Mouse (Mus musculus) testis, adult 2 months (tissue): ENCODE data around the gene Mepce. TPM values are rescaled to one million over a fixed set of nuclear protein-coding genes. Genes with fewer than 3 reads are reported as not detected.
"Not testable (repeated sequence)": the region's sequence is repeated elsewhere in the genome, so short reads cannot be mapped to it uniquely, and the experiment has no call there.

ENCODE experiments used
- H3K27ac ChIP-seq: fragments of 200-500 bp; 2 replicates; pipeline ENCODE4 v1.5.1; 2012; ENCODE audit warnings: low read depth, low read length; ENCODE audit not compliant: control insufficient read depth, insufficient read depth
- H3K27me3 ChIP-seq: fragments of 200-500 bp; 2 replicates; pipeline ENCODE4 v1.6.1; 2012; ENCODE audit warnings: mild to moderate bottlenecking, low read length, moderate library complexity; ENCODE audit not compliant: control insufficient read depth, insufficient read depth
- H3K36me3 ChIP-seq: fragments of 200-500 bp; 2 replicates; pipeline ENCODE4 v1.6.1; 2012; ENCODE audit warnings: mild to moderate bottlenecking, low read length; ENCODE audit not compliant: control insufficient read depth, insufficient read depth
- H3K4me1 ChIP-seq: fragments of 200-500 bp; 2 replicates; pipeline ENCODE4 v1.6.1; 2012; ENCODE audit warnings: low read length; ENCODE audit not compliant: control insufficient read depth, insufficient read depth
- H3K4me3 ChIP-seq: fragments of 200-500 bp; 2 replicates; pipeline ENCODE4 v1.5.1; 2012; ENCODE audit warnings: low read depth, mild to moderate bottlenecking, low read length, moderate library complexity, mixed read lengths; ENCODE audit not compliant: control insufficient read depth
- CTCF ChIP-seq: fragments of 200-500 bp; IDR thresholded peaks from 2 replicates; pipeline ENCODE4 v1.5.1; 2012; ENCODE audit warnings: low read depth, mild to moderate bottlenecking, inconsistent platforms, low read length, moderate library complexity; ENCODE audit not compliant: control insufficient read depth, insufficient read depth, insufficient replicate concordance
- POLR2A ChIP-seq: fragments of 200-500 bp; IDR thresholded peaks from 2 replicates; pipeline ENCODE4 v1.6.1; 2012; ENCODE audit warnings: low read depth, mild to moderate bottlenecking, inconsistent platforms, low read length, moderate library complexity; ENCODE audit not compliant: control insufficient read depth
- polyA plus RNA-seq: library from polyadenylated mRNA; depleted of rRNA; stranded (reverse); fragments of >200 nt; gene quantifications from 2 replicates; pipeline ENCODE4 v1.2.3, GENCODE M21; 2012; rRNA removed

Gene Mepce
- 103 and 114 TPM in 2 replicates for polyA plus RNA-seq

DNA sequence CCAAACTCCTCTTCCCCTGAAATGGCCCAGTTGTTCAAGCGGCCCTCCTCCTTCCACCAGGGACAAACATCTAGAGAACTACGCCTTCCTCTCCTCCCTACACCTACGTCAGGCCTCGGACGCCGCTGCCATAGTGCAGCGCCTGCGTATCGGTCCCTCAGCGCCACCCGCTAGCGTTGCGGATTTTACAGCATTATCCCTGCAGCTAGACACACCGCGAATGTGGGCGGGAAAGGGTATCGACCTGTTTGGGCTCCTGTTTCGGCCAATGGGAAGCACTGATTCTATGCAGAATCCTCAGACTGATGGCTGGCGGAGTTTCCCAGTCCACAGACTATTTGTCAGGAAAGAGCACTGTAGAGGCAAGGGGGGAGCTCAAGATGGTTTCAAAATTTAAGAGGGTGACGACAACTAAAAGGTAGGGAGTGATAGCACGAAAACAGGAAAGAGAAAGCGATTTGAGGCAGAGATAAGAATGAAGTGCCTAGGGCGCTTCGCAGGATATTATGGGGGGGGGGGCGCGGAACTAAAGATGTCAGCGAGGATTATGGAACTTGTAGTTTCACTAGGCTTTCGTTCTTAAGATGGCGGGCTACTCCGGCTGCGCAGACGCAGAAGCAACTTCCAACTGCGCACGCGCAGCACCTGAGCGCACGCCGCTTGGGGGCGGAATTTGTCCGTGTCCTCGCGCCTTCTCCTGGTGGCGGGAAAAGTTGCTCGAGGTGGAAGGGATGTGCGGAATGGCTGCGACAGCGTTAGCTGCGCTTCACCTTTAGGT lies at the start of gene Mepce, which contains the start of gene Zcwpw1:
Gene Mepce, minus strand, starts transcription at position 505 of the 778 bp plus-strand sequence.
Gene Zcwpw1, plus strand, starts transcription at position 648 of the 778 bp plus-strand sequence.
- peak within 1 kb of the TSS; percentile 99 for H3K4me3 ChIP-seq
- H3K27ac ChIP-seq = peak within 1 kb of the TSS; percentile 99
- TF ChIP-seq POLR2A (peak; percentile 84), CTCF (peak; percentile 61; the same call in 1 of the 2 replicates)
- H3K27me3 ChIP-seq = no peaks in the 10 kb centered on the region
- H3K36me3 ChIP-seq = no peaks in the 10 kb centered on the region; the same call in none of the 2 replicates
- peaks cover 12% of the 10 kb centered on the region for H3K4me1 ChIP-seq

GRCm38 (mm10) chr5:137837110-137837509 lies 49.7 kb upstream of the Mepce start:
- H3K27ac ChIP-seq, H3K4me3 ChIP-seq, H3K36me3 ChIP-seq, H3K4me1 ChIP-seq, H3K27me3 ChIP-seq: not testable (repeated sequence)

- no peak for TF ChIP-seq CTCF
- no peak for TF ChIP-seq POLR2A
- H3K4me1 ChIP-seq = no peaks in the 10 kb centered on the region
- no peaks in the 10 kb centered on the region for H3K36me3 ChIP-seq
- H3K27ac ChIP-seq = no peak overlapping the region
- no peak overlapping the region for H3K4me3 ChIP-seq
- H3K27me3 ChIP-seq = no peaks in the 10 kb centered on the region
Observed at GRCm38 (mm10) chr5:137836611-137837010, 49.2 kb upstream of the Mepce start.

DNA sequence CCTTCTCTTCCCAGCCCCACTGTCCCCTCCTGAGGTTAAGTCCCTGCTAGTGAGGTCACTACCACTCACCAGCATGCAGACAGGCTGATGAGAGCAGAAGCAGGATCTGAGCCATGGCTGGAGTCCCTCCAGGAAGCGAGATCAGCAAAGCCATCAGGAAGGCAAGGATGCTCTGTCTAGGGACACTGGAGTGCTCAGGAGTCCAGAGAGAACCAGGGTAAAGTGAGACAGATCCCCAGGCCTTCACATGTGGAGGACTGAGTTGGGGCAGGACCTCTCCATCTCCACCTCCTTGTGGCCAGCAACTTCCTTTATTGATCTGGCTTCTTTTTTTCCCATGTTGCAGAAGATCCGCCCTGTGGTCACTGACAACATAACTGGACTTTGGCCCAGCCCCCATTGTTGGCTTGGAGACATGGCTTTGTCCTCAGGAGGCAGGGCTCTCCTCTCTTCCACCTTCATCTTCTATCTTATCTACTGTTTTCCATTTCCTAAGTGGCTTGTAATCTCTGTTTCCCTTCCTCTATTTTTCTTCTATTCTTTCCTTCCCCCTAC lies 48.6 kb upstream of the Mepce start, which contains the start of gene Pilra:
Gene Pilra, minus strand, starts transcription at position 316 of the 555 bp plus-strand sequence.
- not testable (repeated sequence) for H3K4me1 ChIP-seq, H3K4me3 ChIP-seq, H3K27ac ChIP-seq, H3K36me3 ChIP-seq, H3K27me3 ChIP-seq

- no peaks in the 10 kb centered on the region for H3K27me3 ChIP-seq
- no peaks in the 10 kb centered on the region for H3K4me1 ChIP-seq
- no peaks in the 10 kb centered on the region for H3K36me3 ChIP-seq
- H3K4me3 ChIP-seq = no peak overlapping the region
- no peak overlapping the region for H3K27ac ChIP-seq
- TF ChIP-seq POLR2A (no peak), CTCF (no peak)
Observed at GRCm38 (mm10) chr5:137833500-137833899, 46.0 kb upstream of the Mepce start.

- no peaks in the 10 kb centered on the region for H3K4me1 ChIP-seq
- no peaks in the 10 kb centered on the region for H3K27me3 ChIP-seq
- no peaks in the 10 kb centered on the region for H3K36me3 ChIP-seq
- no peak overlapping the region for H3K27ac ChIP-seq
- TF ChIP-seq CTCF = no peak
- no peak for TF ChIP-seq POLR2A
- H3K4me3 ChIP-seq = no peak overlapping the region
Observed at GRCm38 (mm10) chr5:137831506-137831905, 44.1 kb upstream of the Mepce start.

DNA sequence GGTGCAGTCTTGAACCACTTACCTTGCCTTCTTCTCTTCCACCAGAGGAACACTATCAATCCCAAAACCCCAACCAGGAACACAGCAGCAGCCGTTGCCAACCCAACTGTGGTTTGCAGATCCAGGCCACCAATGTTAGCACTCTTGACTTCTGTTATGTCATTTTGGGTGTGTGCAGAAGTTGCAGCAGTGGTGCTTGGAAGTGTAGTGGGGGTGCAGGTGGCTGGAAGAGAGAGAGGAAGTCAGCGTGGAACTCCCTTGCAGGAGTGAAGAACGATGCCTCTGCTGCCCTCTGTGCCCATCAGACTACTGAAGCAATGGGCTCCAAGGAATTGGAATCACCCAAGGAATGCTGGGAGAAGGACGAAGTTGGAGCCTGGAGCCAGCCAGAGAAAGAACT lies 43.7 kb upstream of the Mepce start:
- TF ChIP-seq POLR2A (no peak), CTCF (no peak)
- no peaks in the 10 kb centered on the region for H3K36me3 ChIP-seq
- H3K27ac ChIP-seq = no peak overlapping the region
- H3K4me1 ChIP-seq = no peaks in the 10 kb centered on the region
- H3K4me3 ChIP-seq = no peak overlapping the region
- H3K27me3 ChIP-seq = no peaks in the 10 kb centered on the region
